Mouse (Mus musculus): ENCODE results near the gene Gstm1.
"Not testable (repeated sequence)": the region's sequence is repeated elsewhere in the genome, so short reads cannot be mapped to it uniquely, and the experiment has no call there.

The Gstm1 gene

DNA sequence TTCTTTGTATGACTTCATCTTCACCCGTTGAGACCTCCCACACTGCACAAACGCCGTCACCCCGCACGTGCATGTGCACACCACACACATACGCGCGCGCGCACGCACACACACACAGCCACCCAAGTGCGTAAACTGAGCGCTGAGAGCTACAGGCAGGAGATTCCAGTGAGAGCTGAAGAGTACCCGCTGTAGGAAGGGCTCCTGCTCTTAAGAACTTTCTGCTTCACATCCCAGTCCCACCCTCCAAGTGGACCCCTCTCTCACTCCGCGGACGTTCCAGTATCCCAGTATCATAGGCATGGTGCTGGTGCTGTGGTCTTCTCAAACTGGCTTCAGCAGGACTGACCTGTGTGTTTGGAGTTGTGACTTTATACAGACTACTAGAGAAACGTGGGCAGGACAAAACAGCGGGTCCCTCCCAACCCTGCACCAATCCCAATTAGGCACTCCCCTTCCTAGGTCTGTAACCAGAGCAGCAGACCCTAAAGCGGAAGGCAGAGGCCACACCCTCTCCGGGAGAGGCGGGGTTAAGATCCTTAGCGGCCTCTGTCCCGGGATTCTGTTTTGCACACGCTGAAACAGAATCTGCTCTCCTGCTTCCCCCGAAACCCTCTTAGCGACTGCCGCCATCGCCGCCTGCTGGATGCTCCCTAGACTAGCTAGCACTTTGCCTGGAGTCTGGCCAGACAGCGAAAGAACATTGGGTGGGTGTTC, at the start of gene Gstm1:
Gstm1 (minus strand) TSS at position 501 of the 717 bp plus-strand sequence.
- peak; percentile 95 to 96 for DNase-seq (ENCODE audit: low spot score in 2 of 2)

DNA sequence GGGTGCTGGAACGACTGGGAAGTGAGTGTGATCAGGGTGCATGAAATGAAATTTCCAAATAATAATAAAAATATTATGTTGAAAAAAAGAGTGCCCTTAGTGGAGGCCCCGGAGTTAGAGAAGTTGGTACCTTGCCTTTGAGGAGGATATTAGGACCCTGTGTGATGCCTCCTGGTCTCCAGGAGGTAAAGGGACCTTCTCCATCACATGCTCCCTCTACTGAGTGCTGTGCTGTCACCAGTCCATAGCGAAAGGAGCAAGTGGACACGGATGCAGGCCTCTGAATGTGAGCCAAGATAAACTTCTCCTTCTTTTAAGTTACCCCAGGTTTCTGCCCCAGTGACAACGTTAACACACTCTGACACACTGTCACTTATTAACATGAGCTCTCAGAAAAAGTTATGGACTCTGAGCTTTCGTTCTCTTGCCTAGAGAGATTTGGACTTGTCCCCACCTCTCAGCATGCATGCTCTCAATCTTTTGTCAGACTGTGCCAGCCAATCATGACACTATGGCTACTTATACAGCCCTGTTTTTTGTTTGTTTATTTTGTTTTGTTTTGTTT, 49.7 kb upstream of the Gstm1 start:
- DNase-seq (ENCODE audit: low spot score in 2 of 2) = no peak

DNA sequence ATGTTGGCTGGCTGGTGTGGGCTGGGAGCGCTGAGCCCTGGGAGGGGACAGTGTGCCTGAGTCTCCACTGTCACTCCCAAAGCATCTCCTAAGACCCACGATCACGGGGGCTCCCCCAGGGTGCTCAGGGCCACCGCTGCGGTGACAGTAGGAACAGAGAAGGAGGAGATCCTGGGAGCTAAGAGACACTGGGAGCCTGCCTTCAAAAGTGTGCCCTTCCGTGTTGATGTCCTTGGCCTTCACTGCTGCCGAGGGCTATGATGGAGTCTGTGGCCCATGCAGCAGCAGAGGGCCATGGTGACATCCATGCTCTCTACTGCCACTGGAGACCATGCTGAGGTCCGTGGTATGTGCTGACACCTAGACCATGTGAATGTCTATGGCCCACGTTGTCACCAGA, 47.8 kb upstream of the Gstm1 start:
- no peak for DNase-seq (ENCODE audit: low spot score in 2 of 2)

DNA sequence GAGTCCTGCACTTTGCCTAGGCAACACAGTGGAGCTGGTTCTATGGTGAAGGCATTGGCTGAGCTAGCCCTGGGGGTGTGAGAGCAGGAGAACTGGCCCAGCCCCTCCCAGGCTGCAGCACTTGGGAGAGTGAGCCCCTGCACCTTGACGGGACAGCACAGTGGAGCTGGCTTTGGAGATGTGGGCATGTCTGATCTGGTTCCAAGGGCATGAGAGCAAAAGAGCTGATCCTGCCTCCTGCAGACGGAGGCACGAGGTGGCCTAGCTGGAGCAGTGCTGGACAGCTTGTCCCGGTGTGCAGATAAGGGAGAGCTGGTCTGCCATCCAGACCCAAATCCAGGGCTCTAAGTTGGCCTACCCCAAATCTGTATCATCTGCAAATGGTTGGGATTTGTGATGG, 46.9 kb upstream of the Gstm1 start:
- DNase-seq (ENCODE audit: low spot score in 2 of 2) = no peak

DNA sequence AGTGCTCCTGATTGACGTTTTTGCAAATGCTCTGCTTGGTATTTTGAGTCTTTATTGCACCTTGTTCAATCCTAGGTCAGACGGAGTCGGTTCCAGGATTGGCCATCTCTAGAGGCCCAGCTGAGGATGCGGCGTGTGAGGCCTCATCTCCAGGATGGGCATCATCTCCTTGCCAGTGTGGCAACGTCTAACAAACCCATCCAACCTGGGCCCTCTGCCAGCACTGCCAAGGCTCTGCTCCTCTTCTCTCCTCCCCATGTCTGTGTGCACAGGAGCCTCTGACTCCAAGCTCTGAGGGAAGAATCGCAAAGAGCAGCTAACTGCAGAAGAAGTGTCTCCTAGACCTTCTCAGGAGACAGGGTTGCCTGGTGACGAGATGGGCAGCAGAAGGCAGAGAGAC, 44.9 kb upstream of the Gstm1 start:
- no peak for DNase-seq (ENCODE audit: low spot score in 2 of 2)

DNA sequence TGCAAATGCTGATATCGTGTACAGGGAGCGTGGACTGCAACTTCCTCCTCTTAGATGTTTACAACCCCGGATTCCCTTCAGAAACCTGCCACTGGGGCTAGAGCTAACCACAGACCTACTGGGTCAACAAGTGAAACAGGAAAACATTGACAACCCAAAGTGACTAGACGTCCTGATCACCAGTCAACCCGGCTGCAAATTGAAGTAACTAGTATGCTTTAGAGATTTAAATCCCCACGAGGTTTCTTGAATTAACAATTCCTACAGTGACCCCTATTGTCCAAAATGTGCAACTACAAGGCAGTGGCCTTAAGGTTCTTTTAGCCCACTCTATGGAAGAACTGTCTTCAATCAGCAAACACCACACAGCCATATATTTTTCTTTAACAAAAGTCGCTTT, 43.6 kb upstream of the Gstm1 start:
- no peak for DNase-seq (ENCODE audit: low spot score in 2 of 2)

DNA sequence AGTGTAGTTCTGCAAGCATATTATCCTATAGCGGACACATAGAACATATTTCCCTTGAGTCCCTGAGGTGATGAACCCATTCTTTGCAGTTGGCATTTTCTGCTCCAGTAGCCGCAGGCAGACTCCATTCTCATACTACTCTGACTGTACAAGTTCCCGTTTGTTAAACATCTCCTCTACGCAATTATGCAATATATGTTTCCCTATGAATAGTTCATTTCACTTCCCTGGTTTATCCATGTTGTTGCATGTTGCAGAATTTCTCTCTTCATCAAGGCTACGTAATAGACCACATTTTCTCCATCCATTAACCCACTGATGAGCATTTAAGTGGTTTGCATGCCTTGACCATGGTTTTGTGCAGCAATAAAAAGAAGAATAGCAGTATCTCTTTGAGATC, 32.7 kb upstream of the Gstm1 start:
- DNase-seq (ENCODE audit: low spot score in 2 of 2) = no peak

DNA sequence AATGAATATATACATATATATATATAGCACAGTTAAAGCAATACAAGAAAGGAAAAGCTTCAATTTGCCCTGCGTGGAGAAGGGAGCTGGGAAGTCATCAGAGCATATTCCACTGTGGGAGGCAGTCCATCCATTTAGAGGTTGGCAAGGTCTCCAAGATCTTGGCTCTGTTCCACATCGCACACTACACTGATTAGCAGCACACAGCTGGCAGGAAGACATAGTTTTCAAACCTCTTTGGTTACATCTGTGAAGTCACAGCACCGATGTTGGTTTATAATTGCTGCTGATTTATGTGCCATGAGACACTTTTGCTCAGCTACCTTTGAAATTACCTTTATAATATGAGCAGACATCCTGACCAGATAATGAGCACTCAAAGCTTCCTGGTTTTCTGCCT, 30.5 kb upstream of the Gstm1 start:
- DNase-seq (ENCODE audit: low spot score in 2 of 2) = no peak

DNA sequence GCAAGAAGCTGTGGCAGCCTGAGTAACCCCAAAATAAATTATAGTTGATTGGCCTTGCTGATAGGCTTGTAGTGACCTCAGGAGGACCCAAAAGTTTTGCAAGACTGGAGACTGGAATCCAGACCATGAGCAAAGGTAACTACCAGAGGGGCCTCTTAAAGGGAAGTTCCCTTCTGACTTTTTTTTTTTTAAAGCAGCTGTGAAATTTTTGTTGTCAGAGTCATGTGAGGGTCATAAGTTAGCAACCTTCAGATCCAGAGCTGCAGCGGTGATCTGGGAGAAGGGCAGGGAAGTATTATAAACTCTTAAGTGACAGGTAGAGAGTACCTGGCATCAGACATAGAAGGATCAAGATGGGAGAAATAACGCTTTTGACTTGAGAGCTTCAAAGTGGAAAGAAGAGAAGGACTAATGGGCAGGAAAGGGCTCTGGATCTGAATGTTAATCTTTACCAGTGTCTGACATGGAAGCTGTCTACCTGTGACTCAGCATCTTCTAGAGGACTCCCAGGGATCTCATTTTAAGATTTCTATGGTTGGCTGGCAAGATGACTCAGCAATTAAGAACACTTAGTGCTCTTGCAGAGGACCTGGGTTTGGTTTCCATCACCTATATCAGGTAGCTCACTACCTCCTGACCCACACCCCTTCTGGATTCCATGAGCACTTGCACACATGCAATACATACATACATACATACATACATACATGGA, 29.3 kb upstream of the Gstm1 start:
- no peak for DNase-seq (ENCODE audit: low spot score in 2 of 2)

DNA sequence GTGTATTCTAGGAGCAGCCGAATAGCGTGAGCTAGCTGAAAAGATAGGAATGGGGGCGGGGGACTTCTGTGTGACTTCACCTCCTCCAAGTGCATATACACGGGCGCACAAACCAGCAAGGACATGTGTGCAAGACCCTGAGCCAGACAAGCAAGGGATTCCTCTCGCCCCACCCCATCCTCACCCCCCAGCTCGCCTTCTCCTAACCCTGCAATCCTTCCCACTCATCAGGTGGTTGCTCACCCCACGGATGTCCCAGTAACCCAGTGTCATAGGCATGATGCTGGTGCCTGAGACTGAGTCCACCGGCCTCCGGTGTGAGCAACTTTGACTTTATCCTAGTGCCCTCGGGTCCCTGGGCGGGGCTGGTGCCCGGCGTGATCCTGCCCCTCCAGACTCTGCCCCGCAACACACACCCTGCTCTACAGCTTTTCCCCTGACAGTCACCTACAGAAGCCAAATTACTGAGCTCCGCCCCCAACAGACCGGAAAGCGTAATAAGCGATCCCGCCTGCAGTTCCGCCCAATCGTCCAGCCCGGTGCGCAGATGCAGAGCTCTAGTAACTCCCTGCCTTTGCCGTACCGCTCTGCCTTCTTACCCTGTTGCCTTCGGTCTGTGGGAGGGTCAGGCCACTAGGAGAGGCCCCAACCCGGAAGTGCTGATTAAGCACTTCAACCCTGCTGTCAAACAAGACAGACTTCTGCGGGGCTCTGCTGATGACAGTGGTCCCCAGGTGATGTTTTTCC, 26.8 kb upstream of the Gstm1 start, which contains the start of gene Gstm4:
Gstm4 (minus strand) TSS at position 501 of the 747 bp plus-strand sequence.
- DNase-seq (ENCODE audit: low spot score in 2 of 2) = peak; percentile 83 to 87

DNA sequence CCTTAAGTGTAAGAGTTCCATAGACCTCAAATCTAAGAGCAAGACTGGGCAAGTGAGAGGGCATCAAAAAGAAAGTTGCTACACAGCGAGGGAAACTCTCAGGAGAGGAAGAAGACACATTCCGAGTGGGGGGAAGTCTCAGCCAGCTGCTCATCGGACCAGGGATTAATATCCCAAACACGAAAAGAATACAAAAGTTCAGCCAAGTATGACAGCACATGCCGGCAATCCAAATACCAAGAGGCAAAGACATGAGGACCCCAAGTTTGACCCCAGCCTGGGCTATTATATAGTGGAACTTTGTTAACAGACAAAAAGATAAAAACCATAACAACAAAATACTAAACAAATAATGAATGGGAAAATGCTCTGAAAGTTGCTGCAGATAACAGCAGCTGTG, 15.4 kb upstream of the Gstm1 start:
- DNase-seq (ENCODE audit: low spot score in 2 of 2) = no peak

DNA sequence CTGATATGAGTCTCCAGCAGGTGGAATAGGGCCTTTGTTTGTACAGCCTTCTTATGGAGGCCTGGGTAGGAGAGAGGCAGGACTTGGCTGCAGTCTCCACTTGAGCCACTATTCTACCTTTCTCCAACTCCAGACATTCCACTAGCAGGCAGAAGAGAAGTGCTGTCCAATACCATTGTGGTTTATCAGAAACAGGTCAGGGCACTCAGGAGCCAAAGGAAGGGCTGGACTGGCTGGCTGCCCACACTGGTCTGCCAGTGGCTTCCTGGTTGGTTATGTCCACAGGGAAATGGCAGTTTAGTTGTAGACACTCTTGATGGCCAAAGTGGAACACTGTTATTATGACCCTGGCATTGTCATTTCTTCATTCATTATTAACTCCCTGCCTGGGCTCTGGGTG, 14.3 kb upstream of the Gstm1 start:
- no peak for DNase-seq (ENCODE audit: low spot score in 2 of 2)

DNA sequence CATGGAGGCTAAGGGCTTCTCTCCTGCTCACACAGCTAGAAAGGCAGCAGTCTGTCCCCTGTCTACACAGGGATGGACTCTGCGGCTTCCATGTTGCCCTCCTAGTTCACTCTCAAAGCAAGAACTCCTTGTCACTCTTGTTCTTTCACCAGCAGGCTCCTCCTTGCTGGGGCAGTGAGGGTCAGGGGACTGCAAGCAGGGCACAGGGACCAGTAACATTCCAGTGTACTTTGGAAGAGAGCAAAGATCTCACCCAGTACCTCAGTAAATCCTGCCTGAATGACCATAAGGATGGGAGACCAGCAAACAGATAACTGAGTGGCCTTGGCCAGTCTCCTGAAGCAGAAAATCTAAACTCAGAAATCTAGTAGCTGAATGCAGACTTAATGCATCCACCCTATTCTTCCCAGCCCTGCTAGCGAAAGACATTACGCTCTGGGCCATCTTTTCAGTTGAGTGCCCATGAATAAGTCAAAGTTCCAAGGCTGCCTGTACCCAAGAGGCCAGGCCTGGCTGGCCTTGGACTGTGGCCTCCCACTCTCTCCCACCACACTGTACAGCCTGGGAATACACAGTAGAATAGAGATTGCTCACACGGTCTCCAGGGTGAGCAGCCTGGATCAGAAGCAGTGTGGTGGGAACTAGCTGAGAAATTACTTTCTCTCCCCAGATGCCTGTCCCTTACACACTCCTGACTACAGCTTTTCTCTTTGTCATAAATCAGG, 11.0 kb upstream of the Gstm1 start:
- no peak for DNase-seq (ENCODE audit: low spot score in 2 of 2)

DNA sequence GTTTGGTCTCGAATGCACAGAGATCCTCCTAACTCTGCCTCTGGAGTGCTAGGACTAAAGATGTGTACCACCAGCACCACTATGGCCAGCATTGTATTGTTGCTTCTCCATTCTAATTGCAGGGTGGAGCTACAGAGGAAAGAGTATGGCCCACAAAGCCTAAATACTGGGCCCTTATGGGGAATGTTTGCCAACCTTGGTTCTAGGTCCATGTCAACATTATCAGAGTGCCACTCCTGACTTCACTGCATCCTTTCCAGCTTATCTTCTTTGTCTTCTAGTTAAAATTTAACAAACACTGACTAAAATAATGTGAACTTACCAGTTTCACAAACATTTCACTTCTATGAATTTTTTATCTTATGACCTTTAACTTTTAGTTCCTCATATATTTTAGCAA, 8.8 kb upstream of the Gstm1 start:
- DNase-seq (ENCODE audit: low spot score in 2 of 2) = no peak

DNA sequence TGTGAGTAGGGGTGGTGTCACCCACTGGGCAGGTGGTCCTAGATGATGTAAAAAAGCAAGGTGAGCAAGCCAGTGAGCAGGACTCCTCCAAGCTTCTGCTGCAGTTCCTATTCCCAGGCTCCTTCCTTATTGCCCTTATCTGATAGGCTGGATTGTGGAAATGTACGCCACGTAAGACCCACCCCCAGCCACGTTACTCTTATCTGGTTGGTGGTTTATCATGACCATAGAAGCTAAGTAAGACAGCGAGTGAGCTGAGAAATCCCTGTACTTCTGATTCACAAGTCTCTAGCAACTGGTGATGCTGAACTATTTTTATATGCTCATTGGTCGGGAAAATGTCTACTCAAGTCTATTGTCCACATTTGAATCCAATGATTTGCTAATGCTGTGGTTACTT, 8.3 kb upstream of the Gstm1 start:
- no peak for DNase-seq (ENCODE audit: low spot score in 2 of 2)

DNA sequence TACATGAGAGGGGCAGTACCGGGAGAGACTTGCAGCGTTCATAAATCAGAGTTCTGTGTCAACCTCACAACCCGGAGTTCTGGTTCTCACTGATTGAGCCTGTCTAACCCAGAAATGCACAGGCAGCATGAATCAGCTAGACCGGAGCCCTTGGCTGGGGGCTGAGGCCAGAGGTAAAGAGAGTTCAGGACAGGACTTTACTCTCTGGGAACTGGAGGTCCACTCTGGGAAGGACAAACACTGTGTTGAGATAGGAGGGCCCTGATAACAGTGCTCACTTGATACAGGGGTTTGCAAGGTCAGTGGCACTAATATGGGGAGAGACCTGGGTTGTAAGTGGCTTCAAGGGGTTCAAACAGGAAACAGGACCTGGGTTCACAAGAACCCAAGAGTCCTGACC, 7.5 kb upstream of the Gstm1 start:
- DNase-seq (ENCODE audit: low spot score in 2 of 2) = no peak

DNA sequence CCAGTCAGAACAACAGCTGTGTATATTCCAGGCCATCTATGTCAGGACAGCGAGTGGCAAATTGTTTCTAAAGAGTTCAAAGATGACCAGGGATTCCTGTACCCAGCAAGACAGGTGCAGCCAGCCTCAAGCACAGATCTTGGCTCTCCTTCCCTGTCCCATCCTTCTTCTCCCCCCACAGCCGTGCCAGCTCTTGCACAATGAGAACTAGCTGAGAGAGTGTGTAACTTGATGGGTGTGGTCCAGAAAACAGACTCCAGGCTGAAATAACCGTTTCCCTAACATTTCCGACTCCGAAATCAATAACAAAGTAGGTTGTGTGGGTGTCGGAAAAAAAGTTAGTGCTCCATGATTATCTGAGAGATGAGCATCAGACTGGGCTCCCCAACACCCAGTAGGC, 4.9 kb upstream of the Gstm1 start:
- DNase-seq (ENCODE audit: low spot score in 2 of 2) = no peak

DNA sequence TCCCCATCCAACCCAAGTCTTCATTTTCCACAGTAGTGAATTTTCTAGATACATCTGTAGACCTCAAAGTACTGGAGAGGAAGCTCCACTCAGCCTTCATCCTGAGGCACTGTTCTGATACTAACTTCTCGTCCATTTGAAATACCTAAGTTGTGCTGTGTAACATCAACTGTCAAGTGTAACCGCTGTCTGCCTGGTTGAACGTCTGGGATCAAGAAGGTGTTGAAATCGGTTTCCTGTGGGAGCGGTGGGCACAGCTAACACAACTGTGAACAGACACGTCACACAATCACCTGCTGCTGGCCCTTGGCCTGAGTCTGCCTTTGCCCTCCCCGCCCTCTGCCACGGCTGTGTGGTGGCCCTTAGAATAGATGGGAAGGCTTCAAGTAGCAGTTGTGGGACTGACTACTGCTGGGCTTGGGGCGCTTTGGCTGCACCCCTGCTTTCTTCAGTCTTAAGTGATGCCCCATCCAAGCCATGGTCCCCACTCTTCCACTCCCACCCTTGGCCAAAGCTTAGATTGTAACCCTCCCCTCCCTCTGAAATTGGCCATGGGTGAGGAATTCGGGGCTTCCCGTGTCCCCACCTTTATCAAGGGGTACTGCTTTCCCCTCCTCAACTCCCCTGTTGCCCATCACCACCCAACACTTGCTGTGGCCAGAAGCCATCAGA, 2.7 kb upstream of the Gstm1 start:
- DNase-seq (ENCODE audit: low spot score in 2 of 2) = not testable (repeated sequence)

DNA sequence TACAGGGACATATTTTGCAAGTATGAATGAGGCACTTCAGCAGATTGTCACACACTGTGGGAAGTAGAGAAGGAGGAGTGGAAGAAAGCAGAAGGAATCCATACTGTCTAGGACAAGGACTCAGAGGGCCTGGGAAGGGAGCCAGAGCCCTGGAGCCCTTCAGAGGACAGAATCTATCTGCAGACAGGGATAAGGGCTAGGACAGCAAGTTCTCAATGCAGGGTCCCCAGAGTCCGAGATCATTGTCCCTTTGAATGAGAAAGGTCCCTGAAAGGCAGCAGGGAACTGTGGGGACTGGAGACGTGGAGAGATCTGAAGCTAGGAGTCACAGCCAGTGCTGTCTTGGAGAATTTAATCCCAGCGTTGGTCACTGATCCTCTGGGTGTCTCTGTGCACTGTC, 1.5 kb upstream of the Gstm1 start:
- not testable (repeated sequence) for DNase-seq (ENCODE audit: low spot score in 2 of 2)

DNA sequence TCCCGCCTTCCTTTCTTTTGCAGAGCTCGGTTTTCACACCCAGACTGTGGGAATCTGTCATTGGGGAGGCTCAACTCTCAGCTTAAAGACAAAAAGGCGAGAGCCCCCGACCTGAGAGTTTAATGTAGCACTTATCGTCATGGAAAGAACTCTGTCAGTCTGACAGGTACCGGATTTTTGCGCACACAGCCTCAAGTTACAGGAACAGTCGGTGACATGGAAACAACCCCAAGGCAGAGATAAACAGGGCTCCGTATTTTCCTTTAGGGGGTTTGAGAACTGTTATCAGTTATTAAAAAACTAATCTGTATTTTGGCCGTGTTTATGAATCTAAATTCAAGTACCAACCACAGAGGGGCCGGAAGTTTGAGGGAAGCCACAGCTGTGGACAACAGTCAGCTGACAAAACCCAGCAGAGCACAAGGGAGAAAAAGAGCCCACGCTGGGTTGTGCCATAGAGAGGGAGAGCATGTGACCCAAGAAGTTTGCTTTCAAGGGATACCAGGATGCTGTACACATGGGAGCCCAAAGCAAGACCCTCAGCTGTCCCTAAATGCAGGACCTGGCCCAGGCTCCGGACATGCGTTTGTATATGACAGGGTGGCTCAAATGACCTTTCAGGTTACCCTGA, 532 bp upstream of the Gstm1 start:
- DNase-seq (ENCODE audit: low spot score in 2 of 2) = no peak

DNA sequence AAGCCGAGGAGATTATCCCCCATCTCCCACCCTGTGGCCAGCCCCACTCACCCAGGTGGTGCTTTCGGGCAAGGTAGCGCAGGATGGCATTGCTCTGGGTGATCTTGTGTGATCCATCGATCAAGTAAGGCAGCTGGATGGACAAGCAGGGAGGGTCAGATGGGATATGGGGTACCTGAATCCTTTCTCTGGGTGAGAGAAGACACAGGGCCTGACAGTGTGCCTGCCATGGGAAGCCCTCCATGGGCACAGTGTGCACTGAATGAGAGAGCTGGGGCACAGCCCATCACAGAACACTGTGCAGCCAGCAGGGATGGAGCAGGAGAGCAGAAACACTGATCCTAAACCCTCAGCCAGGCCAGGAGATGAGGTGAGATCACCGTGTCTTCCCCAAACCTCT, 1.3 kb downstream of the Gstm1 start:
- not testable (repeated sequence) for DNase-seq (ENCODE audit: low spot score in 2 of 2)
